Mouse (Mus musculus) kidney, postnatal 4 days (tissue): Measurements from ENCODE around the gene Upk3b.
A peak's percentile ranks its signal among the peaks of the same experiment; 100 is the strongest.

Source experiments
- DNase-seq, 2 experiments: peaks; one replicate each; pipeline ENCODE4 v3.0.0; 2021; ENCODE audit warnings: mixed read lengths in 2 of 2

Upk3b gene

GRCm38 (mm10) chr5:136038258-136039214 lies at the start of gene Upk3b:
Upk3b (plus strand) TSS chr5:136038496.
- no peak for DNase-seq

- DNase-seq: no peak
Measured at GRCm38 (mm10) chr5:135990601-135991000, 47.7 kb upstream of the Upk3b start.

- peak in 1 of 2 experiments; percentile 41 for DNase-seq
Measured at GRCm38 (mm10) chr5:135993381-135993965, 44.8 kb upstream of the Upk3b start.

- DNase-seq: no peak
Measured at GRCm38 (mm10) chr5:135994335-135994724, 44.0 kb upstream of the Upk3b start.

- DNase-seq: peak; percentile 91 to 94
Measured at GRCm38 (mm10) chr5:135994725-135995687, 43.3 kb upstream of the Upk3b start, which contains the start of gene Dtx2. Dtx2 (plus strand) TSS chr5:135994800.

- DNase-seq: no peak
Measured at GRCm38 (mm10) chr5:135996162-135996561, 42.1 kb upstream of the Upk3b start.

- DNase-seq: no peak
Measured at GRCm38 (mm10) chr5:136001222-136001621, 37.1 kb upstream of the Upk3b start.

- DNase-seq: no peak
Measured at GRCm38 (mm10) chr5:136002325-136002724, 36.0 kb upstream of the Upk3b start.

GRCm38 (mm10) chr5:136002751-136003151 lies 35.5 kb upstream of the Upk3b start:
- DNase-seq: no peak

- DNase-seq: no peak
Measured at GRCm38 (mm10) chr5:136004537-136004936, 33.8 kb upstream of the Upk3b start.

- no peak for DNase-seq
Measured at GRCm38 (mm10) chr5:136007745-136008144, 30.6 kb upstream of the Upk3b start.

- peak; percentile 70 to 81 for DNase-seq
Measured at GRCm38 (mm10) chr5:136014877-136015276, 23.4 kb upstream of the Upk3b start.

- DNase-seq: peak in 1 of 2 experiments; percentile 37
Measured at GRCm38 (mm10) chr5:136015586-136015985, 22.7 kb upstream of the Upk3b start.

GRCm38 (mm10) chr5:136016014-136016876 lies 22.1 kb upstream of the Upk3b start:
- DNase-seq: peak; percentile 70 to 79

GRCm38 (mm10) chr5:136017262-136017661 lies 21.0 kb upstream of the Upk3b start:
- no peak for DNase-seq

GRCm38 (mm10) chr5:136018726-136019125 lies 19.6 kb upstream of the Upk3b start:
- DNase-seq: no peak

GRCm38 (mm10) chr5:136019907-136020306 lies 18.4 kb upstream of the Upk3b start:
- peak in 1 of 2 experiments; percentile 58 for DNase-seq

GRCm38 (mm10) chr5:136025712-136026111 lies 12.6 kb upstream of the Upk3b start:
- peak in 1 of 2 experiments; percentile 17 for DNase-seq

- peak in 1 of 2 experiments; percentile 19 for DNase-seq
Measured at GRCm38 (mm10) chr5:136026859-136027258, 11.4 kb upstream of the Upk3b start.

GRCm38 (mm10) chr5:136027612-136028311 lies 10.5 kb upstream of the Upk3b start:
- DNase-seq: peak in 1 of 2 experiments; percentile 40

GRCm38 (mm10) chr5:136034868-136035267 lies 3.4 kb upstream of the Upk3b start:
- DNase-seq: no peak
